Mouse (Mus musculus): ENCODE measurements around the gene Ccdc34. TPM values are rescaled to one million over a fixed set of nuclear protein-coding genes. Genes with fewer than 3 reads are reported as not detected.
A peak's percentile ranks its signal among the peaks of the same experiment; 100 is the strongest.

Gene Ccdc34
- total RNA-seq, 1 experiment: 14.5 TPM

DNA sequence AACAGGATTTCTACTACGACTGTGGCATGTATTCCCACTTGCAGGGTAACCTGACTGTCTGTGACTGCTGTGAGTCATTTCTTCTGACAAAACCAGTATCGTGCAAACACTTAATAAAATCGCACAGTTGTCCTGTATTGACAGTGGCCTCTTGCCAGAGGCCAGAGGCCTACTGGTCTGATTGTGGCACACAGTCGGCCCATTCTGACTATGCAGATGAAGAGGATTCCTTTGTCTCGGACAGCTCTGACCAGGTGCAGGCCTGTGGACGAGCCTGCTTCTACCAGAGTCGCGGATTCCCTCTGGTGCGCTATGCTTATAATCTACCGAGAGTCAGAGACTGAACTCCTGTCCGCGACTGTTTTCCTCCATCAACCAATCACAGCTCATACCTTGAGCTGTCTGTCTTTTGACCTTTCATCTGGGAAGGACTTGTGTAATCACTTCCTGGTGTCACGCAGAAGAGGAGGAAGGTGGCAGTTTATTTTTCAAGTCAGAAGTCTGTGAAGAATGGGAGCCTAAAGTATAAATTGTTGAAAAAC, 5.4 kb upstream of the Ccdc34 start:
- no peak overlapping the region for H3K27ac ChIP-seq (ENCODE audit: insufficient read depth, low read depth, low read length, poor library complexity, severe bottlenecking)
- no peak for TF ChIP-seq HCFC1 (IDR thresholded peaks at IDR 0.05; ENCODE audit: borderline replicate concordance, insufficient read depth, low read length)
- TF ChIP-seq MAFK (IDR thresholded peaks at IDR 0.05; ENCODE audit: insufficient read depth, low read depth, low read length): no peak
- TF ChIP-seq CHD2 (IDR thresholded peaks at IDR 0.05; ENCODE audit: low read depth, low read length): no peak
- TF ChIP-seq ZC3H11A (IDR thresholded peaks at IDR 0.05; ENCODE audit: borderline replicate concordance, low read depth, low read length): no peak
- TF ChIP-seq ZNF384 (IDR thresholded peaks at IDR 0.05; ENCODE audit: low read depth, low read length): no peak
- 0 out of 4 replicates have a peak, but pooled peaks cover 0 to 2% of the 10 kb centered on the region in 2 experiments for H3K4me1 ChIP-seq (ENCODE audit: control insufficient read depth in 2 of 2, insufficient read depth in 2 of 2, low read length in 2 of 2, poor library complexity in 1 of 2)
- peaks cover 20% of the 10 kb centered on the region for H3K36me3 ChIP-seq (ENCODE audit: control insufficient read depth, insufficient read depth, low read length, poor library complexity, severe bottlenecking)
- peak overlapping the region in 1 of 2 experiments; percentile 22; a peak in 1 of 4 replicates for H3K4me3 ChIP-seq (ENCODE audit: insufficient read depth in 1 of 2, low read depth in 1 of 2, low read length in 2 of 2, poor library complexity in 1 of 2, severe bottlenecking in 1 of 2)
- in situ Hi-C loops (cut with MboI; ENCODE audit: low sequenced_read_pairs in 2 of 2, unreplicated experiment in 2 of 2): no loop called here
- no peaks in the 10 kb centered on the region for H3K9me3 ChIP-seq (ENCODE audit: control insufficient read depth, insufficient read depth, low read depth, low read length)
- peak; percentile 15 for DNase-seq (ENCODE audit: low read depth, low spot score)
- H3K9ac ChIP-seq (ENCODE audit: insufficient read depth, low read depth, low read length, poor library complexity, severe bottlenecking): peak overlapping the region; percentile 8; the same call in 1 of the 2 replicates

DNA sequence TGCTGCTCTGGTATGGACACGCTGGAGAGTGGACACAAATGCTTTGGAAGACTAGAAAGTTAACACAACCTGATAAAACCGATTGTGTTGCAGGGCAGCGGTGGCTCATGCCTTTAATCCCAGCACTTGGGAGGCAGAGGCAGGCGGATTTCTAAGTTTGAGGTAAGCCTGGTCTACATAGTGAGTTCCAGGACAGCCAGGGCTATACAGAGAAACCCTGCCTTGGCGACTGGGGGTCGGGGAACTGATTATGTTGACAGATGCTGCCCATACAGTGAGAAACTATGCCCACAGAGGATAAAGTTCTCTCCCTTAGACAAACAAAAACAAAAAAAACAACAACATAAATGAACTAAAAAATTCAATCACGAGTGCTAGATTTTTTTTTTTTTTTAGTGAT, 530 bp upstream of the Ccdc34 start:
- TF ChIP-seq HCFC1 (IDR thresholded peaks at IDR 0.05; ENCODE audit: borderline replicate concordance, insufficient read depth, low read length): no peak
- no peak for TF ChIP-seq ZNF384 (IDR thresholded peaks at IDR 0.05; ENCODE audit: low read depth, low read length)
- TF ChIP-seq MAFK (IDR thresholded peaks at IDR 0.05; ENCODE audit: insufficient read depth, low read depth, low read length): no peak
- TF ChIP-seq CHD2 (IDR thresholded peaks at IDR 0.05; ENCODE audit: low read depth, low read length): no peak
- no peak for TF ChIP-seq ZC3H11A (IDR thresholded peaks at IDR 0.05; ENCODE audit: borderline replicate concordance, low read depth, low read length)
- in situ Hi-C loops (cut with MboI; ENCODE audit: low sequenced_read_pairs in 2 of 2, unreplicated experiment in 2 of 2): no loop called here
- Histone ChIP-seq H3K9ac (ENCODE audit: insufficient read depth, low read depth, low read length, poor library complexity, severe bottlenecking) (no peak overlapping the region), H3K36me3 (ENCODE audit: control insufficient read depth, insufficient read depth, low read length, poor library complexity, severe bottlenecking) (peaks cover 5% of the 10 kb centered on the region; the same call in 1 of the 2 replicates), H3K4me1 (ENCODE audit: control insufficient read depth in 2 of 2, insufficient read depth in 2 of 2, low read length in 2 of 2, poor library complexity in 1 of 2) (0 out of 4 replicates have a peak, but pooled peaks cover 0 to under 1% of the 10 kb centered on the region in 2 experiments), H3K4me3 (ENCODE audit: insufficient read depth in 1 of 2, low read depth in 1 of 2, low read length in 2 of 2, poor library complexity in 1 of 2, severe bottlenecking in 1 of 2) (peak overlapping the region in 1 of 2 experiments; percentile 54; a peak in 2 of 4 replicates), H3K27ac (ENCODE audit: insufficient read depth, low read depth, low read length, poor library complexity, severe bottlenecking) (no peak overlapping the region), H3K9me3 (ENCODE audit: control insufficient read depth, insufficient read depth, low read depth, low read length) (no peaks in the 10 kb centered on the region)
- DNase-seq (ENCODE audit: low read depth, low spot score): no peak

DNA sequence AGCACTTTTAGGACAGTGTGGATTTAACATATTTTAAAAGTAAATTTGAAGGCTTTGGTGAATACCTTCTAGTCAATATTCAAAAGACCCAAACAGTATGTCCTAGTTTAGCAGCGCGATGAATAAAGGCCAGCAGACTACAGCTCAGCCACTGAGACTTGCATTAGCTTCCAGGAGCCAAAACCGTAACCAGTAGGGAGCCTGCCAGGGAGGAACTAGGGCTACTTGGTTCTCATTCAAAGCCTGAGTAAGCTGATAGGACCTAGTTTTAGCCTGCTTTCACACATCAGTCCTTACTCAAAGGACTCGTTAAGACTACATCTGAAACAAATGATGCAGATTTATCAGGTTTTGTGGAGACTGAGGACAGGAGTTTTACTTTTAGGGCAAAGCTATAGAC, 2.0 kb downstream of the Ccdc34 start:
- Histone ChIP-seq H3K4me3 (ENCODE audit: insufficient read depth in 1 of 2, low read depth in 1 of 2, low read length in 2 of 2, poor library complexity in 1 of 2, severe bottlenecking in 1 of 2) (no peak overlapping the region), H3K27ac (ENCODE audit: insufficient read depth, low read depth, low read length, poor library complexity, severe bottlenecking) (no peak overlapping the region), H3K9me3 (ENCODE audit: control insufficient read depth, insufficient read depth, low read depth, low read length) (no peaks in the 10 kb centered on the region), H3K9ac (ENCODE audit: insufficient read depth, low read depth, low read length, poor library complexity, severe bottlenecking) (no peak overlapping the region), H3K4me1 (ENCODE audit: control insufficient read depth in 2 of 2, insufficient read depth in 2 of 2, low read length in 2 of 2, poor library complexity in 1 of 2) (0 out of 4 replicates have a peak, but pooled peaks cover 0 to 1% of the 10 kb centered on the region in 2 experiments), H3K36me3 (ENCODE audit: control insufficient read depth, insufficient read depth, low read length, poor library complexity, severe bottlenecking) (peaks cover 2% of the 10 kb centered on the region; the same call in 1 of the 2 replicates)
- TF ChIP-seq ZC3H11A (IDR thresholded peaks at IDR 0.05; ENCODE audit: borderline replicate concordance, low read depth, low read length): no peak
- no peak for TF ChIP-seq MAFK (IDR thresholded peaks at IDR 0.05; ENCODE audit: insufficient read depth, low read depth, low read length)
- no peak for TF ChIP-seq HCFC1 (IDR thresholded peaks at IDR 0.05; ENCODE audit: borderline replicate concordance, insufficient read depth, low read length)
- TF ChIP-seq ZNF384 (IDR thresholded peaks at IDR 0.05; ENCODE audit: low read depth, low read length): no peak
- no peak for TF ChIP-seq CHD2 (IDR thresholded peaks at IDR 0.05; ENCODE audit: low read depth, low read length)
- DNase-seq (ENCODE audit: low read depth, low spot score): no peak
- in situ Hi-C loops (cut with MboI; ENCODE audit: low sequenced_read_pairs in 2 of 2, unreplicated experiment in 2 of 2): no loop called here

DNA sequence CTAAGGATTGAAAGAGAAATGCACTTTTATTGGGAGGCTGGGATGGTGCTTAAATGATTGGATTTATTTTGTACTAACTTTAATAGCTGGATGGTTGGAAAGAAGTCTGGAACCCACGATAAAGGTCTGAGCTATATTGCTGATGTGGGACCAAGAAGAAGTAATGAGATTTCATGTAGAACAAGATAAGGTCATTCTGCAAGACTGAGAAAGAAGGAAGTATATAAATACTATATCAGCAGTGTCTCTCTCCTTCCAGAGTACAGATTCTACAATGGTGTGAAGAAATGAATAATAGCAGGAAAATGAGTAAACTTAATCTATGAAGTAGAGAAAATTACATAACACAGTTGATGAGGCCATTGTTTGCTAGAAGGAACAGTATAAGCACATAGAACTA, 2.8 kb downstream of the Ccdc34 start:
- Histone ChIP-seq H3K9me3 (ENCODE audit: control insufficient read depth, insufficient read depth, low read depth, low read length) (no peaks in the 10 kb centered on the region), H3K9ac (ENCODE audit: insufficient read depth, low read depth, low read length, poor library complexity, severe bottlenecking) (no peak overlapping the region), H3K27ac (ENCODE audit: insufficient read depth, low read depth, low read length, poor library complexity, severe bottlenecking) (no peak overlapping the region), H3K4me1 (ENCODE audit: control insufficient read depth in 2 of 2, insufficient read depth in 2 of 2, low read length in 2 of 2, poor library complexity in 1 of 2) (0 out of 4 replicates have a peak, but pooled peaks cover 0 to 1% of the 10 kb centered on the region in 2 experiments), H3K4me3 (ENCODE audit: insufficient read depth in 1 of 2, low read depth in 1 of 2, low read length in 2 of 2, poor library complexity in 1 of 2, severe bottlenecking in 1 of 2) (no peak overlapping the region), H3K36me3 (ENCODE audit: control insufficient read depth, insufficient read depth, low read length, poor library complexity, severe bottlenecking) (peaks cover 2% of the 10 kb centered on the region; the same call in 1 of the 2 replicates)
- no peak for TF ChIP-seq ZC3H11A (IDR thresholded peaks at IDR 0.05; ENCODE audit: borderline replicate concordance, low read depth, low read length)
- TF ChIP-seq MAFK (IDR thresholded peaks at IDR 0.05; ENCODE audit: insufficient read depth, low read depth, low read length): no peak
- no peak for TF ChIP-seq ZNF384 (IDR thresholded peaks at IDR 0.05; ENCODE audit: low read depth, low read length)
- no peak for TF ChIP-seq HCFC1 (IDR thresholded peaks at IDR 0.05; ENCODE audit: borderline replicate concordance, insufficient read depth, low read length)
- no peak for TF ChIP-seq CHD2 (IDR thresholded peaks at IDR 0.05; ENCODE audit: low read depth, low read length)
- no peak for DNase-seq (ENCODE audit: low read depth, low spot score)
- in situ Hi-C loops (cut with MboI; ENCODE audit: low sequenced_read_pairs in 2 of 2, unreplicated experiment in 2 of 2): no loop called here
